Mouse (Mus musculus) gastrocnemius, postnatal 10 days (tissue): ENCODE data around the gene Gm5767. TPM values are rescaled to one million over a fixed set of nuclear protein-coding genes. Genes with fewer than 3 reads are reported as not detected.

Experiments
- DNase-seq: peaks from one replicate; pipeline ENCODE4 v3.0.0; 2021; ENCODE audit warnings: mixed read lengths
- total RNA-seq, 2 experiments: library from RNA; stranded (reverse); gene quantifications; 2 replicates each; pipeline ENCODE4 v1.2.3; 2021

Gene Gm5767
- total RNA-seq, 2 experiments from 2014 or later: not detected

DNA sequence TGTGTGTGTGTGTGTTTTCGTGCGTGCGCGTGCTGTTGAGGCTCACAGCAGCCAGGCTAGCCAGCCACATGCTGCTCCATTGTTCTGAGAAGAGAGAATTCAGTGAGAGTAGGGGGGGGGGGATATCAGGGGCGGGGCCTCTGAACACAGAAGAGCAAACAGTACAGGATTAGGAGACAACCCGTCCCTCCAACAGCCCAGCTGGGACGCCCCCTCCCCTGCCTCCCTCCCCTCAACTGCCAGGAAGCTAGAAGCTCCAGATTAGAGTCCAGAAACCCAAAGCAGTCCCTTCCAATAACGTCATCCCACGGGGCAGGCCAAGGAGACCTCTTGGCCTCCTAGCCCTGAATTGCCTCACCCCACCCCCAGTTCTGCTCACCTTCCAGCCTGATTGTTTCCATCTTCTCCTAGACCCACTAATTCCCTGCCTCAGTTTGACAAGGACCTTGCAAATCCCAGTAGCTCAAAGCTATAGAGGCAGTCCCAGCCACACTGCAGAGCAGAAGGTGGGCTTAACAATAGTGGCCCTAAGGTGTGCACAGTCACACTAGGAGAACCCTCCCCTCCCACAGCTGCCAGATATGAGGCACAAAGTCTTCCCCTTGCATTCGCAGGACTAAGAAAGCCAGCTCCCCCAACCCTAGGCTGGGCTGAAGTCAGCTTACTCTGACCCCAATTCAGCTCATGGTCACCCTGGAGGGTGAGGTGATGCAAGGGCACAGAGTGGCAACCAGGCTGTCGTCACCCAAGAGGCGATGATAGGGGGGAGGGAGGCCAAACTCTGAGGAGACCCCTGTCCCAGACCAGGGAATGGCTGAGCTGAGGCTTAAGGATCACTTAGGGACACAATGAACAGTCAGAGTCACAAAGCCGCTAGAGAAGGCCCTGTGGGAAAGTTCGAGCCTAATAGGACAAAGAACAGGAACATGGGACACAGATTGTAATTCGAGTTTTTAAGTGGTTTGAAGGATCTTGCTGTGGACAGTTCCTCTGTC lies 10.2 kb upstream of the Gm5767 start:
- no peak for DNase-seq

DNA sequence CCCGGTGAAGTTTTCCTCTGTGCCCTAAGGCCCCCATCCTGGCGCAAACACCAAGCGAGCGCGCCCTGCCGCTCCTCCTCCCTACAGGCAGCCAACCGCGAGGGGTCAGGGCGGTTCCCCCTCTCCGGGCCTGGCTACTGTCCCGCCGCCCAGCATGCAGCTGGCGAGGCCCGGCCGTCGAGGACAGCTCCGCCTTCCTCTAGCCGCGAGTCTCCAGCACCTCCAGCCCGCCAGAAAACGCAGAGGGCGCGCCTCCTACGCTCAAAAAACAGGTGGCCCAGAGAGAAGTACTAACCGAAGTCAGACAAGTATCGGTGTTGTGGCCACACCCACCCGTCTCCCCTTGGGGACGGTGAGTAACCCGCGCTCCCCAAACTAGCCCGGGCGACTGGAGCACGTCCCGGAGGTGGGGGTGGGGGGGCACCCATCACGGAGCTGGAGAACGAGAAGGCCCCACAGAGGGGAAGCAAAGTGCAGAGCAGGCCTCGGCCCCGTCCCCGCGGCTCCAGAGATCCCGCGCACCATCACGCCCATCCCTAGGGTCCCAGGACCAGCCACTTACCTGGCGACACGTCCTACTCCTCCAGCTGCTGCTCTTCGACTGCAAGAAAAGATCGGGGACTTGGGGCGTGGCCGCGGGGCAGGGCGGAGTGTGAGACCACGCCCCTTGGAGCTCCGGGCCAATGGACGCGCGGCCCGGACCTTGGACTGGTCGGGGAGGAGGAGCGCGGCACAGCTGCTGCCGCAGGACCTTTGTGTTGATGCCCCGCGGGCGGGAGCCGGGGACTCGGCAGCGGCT lies 8.8 kb upstream of the Gm5767 start, which contains the start of gene Carhsp1:
TSS of gene Carhsp1 (minus strand) at position 605 of the 799 bp plus-strand sequence.
- DNase-seq: peak; percentile 95

DNA sequence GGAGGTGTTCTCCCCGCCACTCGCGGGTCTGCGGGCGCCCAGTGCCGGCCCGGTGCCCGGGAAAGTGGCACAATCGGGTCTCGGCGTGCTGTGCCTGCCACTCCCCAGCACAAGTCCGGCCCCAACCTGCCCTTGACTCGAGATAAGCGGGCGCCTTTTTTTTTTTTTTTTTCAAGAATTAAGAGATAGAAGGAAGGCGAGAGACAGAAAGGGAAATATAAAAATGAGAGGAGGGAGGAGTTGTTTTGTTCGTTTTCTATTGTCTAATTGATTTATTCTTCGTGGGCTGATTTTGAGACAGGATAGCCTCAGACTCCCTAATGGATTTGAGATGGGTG lies 8.3 kb upstream of the Gm5767 start:
- DNase-seq: no peak

DNA sequence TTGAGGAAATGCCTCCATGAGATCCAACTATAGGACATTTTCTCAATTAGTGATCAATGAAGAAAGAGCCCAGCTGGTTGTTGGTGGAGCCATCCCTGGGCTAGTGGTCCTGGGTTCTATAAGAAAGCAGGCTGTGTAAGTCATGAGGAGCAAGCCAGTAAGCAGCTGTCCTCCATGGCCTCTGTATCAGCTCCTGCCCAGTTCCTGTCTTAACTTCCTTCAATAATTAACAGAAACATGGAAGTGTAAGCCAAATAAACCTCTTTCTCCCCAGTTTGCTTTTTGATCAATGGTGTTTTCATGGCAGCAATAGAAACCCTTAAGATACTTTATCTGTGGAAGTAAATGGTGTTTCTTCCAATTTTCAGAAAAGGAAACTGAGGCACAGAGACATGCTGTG lies 7.8 kb upstream of the Gm5767 start:
- no peak for DNase-seq

DNA sequence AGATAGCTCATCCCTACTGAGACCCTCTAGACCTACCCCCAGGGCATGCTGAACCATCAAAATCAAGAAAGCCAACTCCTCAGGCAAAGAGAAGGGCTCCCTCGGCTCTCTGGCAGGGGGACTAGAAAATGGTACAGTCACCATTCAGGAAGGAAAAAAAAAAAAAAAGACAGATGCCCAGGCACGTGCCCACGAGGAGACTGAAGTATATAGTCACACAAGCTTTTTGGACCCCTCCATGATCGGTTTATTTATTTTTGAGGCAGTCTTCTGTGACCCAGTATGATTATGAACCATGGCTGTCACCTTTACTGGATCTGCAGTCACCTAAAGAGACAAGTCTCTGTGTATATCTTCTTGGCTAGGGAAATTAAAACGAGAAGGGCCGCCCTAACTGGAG lies 7.2 kb upstream of the Gm5767 start:
- DNase-seq: no peak

DNA sequence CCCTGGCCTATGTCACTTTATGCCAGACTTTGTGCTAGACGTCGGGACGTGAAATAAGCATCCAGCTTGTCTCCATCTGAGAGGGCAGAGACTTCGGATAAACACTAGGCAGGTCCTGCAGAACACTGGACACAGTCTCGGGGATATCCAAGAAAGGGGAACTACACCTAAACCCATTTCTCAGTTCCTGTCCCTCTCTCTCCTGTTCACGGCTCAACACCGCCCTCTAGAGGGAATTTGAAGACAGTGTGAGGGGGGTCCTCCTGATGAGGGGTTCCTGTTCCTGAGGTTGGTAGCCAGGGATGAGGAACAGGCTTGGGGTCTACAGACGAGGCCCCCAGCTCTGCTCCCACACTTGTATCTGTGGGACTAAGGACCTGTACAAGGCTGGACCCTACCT lies 6.4 kb upstream of the Gm5767 start:
- peak; percentile 46 for DNase-seq

DNA sequence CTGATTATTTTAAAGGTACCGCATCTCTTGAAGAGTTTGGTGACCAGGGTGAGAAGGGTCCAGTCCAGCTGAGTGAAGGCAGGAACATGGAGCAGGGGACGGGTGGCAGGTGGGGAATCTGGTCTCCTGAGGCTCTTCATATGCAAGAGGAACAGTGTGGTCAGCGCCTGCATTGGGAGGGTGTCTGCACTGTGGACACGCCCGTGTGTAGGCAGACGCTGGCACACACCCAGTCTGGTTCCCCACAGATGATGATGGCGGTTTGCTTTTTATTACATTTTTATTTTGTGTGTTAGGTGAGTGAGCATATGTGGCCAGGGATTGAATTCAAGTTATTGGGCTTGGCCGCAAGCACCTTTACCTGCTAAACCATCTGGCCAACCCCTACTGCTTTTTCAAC lies 5.0 kb upstream of the Gm5767 start:
- no peak for DNase-seq

DNA sequence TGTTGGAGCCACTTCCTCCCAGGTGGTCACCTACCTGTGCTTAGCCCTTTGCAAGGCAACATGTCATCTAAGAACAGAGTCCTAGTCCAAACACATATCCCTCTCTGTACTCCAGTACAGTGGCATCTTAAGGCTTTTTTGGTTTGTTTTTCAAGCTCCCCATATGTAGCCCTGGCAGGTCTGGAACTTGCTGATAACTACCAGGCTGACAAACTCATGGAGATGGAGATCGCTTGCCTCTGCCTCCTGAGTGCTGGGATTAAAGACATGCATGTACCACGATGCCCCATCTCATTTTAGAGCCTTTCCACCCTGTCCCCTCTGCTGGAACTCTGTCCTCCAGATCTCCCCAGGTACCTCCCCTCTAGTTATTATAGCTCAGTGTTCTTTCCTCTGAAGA lies 4.3 kb upstream of the Gm5767 start:
- no peak for DNase-seq

DNA sequence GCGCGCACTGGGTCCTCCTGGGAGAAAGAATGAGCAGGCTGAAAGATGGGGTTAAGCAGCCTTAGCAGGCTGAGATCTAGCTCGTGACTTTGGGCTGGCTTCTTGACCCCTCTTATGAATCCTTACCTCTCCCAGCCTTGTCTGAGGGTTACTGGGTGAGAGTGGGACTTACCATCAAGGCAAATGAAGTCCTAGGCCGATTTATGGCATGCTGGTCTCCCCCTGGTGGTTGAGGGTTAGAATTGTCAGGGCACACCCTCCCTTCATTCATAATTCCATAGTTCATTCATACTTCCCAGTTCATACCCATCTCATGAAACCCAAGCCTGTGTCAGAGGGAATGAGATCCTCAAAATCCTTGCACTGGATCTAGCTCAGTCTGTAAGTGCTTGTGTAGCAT lies 3.8 kb upstream of the Gm5767 start:
- DNase-seq: peak; percentile 48

DNA sequence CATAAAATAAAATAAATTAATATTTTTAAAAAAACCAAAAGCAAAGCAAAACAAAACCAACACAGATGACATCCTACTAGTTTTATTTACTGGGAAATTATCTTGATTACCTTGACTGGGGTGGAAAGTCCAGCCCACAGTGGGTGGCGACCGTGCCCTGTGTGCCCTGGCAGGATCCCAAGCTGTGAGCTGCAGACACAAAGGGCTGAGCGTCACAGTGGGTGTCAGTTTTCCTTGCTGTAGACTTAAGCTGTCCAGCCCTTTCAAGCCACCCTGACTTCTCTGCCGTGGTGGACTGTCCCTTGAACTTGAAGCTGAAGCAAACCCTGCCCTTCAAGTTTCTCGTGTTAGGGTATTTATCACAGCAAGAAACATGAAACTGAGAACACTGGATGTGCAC lies 2.5 kb upstream of the Gm5767 start:
- no peak for DNase-seq

DNA sequence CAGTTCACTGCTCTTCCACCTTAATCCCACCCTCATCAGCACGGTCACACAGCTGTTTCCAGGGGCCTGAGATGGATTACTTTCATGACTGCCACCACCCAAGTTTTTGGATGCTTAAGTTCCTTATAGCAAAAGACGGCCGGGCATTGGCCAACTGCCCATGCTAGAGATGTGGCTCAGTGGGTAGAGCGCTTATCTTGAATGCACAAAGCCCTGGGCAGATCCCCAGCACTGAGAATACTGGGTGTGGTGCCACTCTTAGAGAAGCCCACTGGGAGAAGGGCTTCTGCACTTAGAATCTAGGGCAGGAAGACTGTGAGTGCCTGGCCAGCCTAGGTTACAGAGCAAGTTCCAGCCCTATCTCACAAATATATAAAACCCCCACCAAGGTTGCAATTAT lies 1.9 kb upstream of the Gm5767 start:
- DNase-seq: no peak

DNA sequence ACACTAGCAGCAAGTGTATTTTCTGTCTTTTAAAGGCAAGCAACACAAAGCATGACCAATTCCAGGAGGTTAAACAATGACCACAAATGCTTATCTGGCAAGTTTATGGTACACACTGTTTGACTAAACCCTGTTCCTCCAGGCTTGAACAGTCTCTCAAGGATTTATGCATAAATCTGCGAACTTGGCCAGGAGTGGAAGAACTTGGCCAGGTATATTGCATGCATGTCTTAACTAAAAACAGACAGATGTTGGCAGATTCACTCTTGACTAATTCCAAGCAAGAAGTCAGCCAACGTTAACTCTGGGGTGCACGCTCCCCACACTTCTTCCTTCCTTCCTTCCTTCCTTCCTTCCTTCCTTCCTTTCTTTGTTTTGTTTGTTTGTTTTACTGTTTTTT lies 790 bp upstream of the Gm5767 start:
- no peak for DNase-seq

DNA sequence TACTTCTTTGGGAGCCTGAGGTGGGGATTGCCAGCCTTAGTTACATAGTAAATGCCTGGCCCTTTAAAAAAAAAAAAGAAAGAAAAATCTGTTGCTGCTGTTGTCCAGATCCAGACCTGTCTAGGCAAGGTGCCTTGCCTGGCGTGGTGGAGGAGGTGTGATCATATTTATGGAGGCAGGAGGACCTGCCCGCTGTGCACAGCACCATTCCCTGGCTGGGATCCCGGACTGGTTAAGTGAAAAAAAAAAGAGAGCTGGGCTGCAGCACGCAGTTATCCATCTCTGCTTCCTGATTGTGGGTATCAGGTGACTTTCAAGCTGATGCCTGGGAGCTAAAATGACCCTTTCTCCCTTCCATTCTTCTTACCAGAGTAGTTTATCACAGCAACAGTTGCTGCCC lies 4.5 kb downstream of the Gm5767 start:
- no peak for DNase-seq

DNA sequence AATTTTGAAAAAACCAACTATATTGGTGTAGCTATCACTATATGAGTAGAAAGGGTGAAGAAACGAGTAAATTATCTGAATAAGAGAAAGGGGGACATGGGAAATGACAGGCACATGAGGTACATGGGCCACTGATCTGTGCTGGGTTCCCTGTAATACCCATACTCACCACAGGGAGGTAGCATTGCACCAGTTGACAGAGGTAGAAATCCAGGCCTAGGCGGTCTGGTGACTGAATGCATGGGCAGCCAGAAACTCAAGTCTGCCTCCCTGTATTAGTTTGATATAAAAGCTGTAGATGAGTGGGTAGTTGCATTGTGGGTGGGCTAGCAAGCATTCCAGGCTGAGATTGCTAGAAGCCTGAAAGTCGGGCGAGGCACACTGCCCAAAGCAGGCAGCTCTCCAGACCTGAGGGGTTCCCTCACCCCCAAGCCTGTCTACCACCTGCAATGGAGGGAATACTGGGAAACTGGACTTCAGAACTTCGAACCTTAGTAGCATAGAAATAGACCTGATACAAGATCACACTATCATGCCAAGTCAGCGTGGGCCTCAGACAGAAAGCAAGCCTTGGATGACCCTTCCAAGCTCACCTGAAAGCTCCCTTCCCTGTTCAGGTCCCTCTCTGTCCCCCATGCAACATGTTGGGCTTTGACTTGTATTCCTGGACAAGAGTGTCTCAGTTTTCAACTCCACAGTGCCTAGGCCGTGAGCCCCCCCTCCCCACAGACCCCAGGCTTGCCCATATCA lies 5.7 kb downstream of the Gm5767 start:
- DNase-seq: peak; percentile 73

DNA sequence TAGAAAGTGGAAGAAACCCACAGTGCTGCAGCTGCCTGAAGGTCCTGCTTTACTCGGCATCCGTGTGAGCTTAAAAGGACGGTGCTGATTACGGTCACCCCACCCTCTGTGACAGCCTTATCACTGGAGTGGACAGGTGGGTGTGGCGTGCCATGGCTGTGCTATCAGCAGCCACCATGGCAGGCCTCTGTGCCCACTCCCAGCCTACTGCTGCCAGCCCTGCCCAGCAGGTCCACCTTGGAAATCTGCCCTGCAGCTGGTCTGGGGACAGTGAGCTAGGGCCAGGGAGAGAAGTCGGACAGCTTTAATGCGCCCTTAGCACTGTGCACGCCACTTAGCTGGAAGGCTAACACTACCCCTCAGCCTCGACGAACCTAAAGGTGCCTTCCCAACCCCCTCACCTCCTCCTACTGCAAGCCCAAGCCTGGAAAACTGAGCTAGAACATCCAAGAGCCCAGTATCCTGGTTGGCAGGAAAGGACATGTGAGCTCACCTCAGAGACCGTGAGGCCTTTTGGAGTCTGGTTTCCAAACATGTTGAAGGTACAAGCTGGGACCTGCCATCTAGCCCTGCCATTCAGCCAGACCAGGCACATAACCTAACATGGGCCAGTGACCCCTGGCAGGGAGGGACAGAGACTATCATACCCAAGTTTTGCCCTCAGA lies 6.4 kb downstream of the Gm5767 start:
- DNase-seq: no peak

DNA sequence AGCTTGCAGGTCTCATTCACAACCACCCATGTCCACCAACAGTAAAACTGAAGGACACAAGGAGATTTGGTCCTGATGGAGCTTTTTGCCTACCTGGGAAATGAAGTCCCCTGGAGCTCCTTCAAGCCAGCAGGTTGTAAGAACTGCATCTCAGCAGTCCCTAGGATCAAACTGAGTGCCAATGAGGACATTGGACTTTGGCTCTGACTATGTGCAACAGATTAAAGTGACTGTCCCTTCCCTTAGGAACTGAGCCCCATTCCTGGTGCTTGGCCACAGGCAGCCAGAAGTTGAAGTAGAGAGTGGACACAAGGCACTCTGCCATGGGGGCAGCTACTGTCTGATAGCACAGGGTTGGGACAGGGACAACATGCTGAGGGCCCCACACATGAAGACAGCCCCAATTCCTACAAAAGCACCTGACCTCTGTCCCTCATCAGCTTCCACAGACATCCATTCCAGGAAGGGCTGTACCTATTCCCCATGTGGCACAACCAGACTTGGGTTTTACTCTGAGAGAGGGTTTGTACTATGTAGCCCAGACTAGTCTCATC lies 7.1 kb downstream of the Gm5767 start:
- DNase-seq: no peak

DNA sequence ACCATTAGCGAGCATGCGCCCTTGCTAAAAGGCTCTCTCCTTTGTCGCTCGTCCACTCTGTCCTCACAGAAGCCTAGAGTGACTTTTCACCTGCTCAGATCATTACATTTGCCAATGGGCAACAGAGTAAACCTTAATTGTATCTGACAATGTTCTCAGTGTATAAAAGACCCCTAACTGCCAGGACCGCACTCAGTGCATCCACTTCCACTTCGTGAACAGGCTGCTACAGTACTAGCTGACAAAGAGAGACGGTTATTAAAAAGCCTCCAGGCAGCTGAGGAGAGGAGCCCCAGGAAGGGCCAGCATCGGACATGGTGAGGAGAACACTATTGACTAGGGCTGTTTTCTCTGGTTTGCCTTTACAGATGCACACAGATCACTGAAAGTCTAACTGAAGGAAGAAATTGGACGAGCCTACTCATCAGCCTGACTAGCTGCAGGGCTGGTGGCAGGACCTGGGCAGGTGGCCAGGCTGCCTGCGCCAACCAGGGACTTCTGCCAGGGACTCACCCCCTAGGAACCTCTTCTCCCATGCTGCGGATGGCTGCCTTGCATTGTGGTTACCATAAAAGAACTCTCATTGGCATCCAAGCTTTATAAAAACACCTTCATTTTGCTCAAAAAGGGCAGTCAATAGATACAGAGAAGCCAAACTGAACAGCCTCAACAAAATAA lies 9.5 kb downstream of the Gm5767 start:
- DNase-seq: peak; percentile 47

DNA sequence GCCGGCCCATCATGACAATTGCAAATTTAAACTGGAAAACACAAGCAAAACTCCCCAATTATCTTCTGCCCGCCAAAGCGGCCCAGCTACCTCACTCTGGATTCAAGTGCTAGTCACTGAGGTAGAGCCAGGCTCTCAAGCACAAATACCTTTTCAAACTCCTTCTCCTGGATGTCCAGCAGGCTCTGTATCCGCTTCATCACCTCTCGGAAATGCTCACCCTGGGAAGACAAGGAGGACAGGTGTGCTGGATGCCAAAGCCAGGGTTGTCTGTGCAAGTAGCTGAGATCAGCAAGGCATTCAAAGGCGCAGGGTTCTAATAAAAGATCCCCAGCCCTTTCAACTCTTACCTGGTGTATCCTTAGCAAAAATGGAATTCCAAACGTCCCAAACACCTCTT lies 10.6 kb downstream of the Gm5767 start:
- no peak for DNase-seq

DNA sequence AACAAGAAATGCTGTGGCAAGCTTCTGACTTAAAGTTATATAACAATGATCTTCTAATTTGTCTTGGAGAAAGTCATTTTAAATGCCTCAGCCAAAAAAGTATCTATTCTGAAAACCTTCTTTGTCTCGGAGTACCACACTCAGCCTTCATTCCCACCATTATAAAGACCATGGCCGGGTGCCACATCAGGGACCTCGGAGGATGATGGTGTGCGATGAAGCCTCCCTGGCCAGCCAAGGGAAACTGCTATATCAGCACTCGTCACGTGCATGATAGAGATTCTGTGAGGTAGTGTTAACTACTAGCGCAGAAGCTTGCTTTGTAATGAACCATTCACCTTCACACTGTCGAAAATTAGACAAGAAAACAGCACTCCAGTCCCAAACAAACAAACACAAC lies 19.0 kb downstream of the Gm5767 start:
- DNase-seq: no peak

DNA sequence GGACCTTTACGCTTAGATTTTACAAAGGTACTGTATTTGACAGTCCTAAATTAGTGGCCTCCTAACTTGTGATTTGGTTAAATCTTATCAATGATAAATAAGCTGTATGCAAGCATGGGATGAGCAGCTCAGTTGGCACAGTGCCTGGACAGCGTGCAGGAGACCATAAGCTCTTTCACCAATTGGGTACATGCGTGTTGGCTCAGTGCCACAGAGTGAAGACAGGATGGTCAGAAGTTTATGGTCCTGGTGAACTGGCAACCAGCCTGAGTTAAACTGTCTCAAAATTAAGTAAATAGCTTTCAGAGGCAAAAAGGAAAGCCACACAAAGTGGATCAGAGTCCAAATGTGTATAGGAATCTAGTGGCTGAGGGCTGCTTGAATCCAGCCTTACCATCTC lies 20.0 kb downstream of the Gm5767 start:
- no peak for DNase-seq

DNA sequence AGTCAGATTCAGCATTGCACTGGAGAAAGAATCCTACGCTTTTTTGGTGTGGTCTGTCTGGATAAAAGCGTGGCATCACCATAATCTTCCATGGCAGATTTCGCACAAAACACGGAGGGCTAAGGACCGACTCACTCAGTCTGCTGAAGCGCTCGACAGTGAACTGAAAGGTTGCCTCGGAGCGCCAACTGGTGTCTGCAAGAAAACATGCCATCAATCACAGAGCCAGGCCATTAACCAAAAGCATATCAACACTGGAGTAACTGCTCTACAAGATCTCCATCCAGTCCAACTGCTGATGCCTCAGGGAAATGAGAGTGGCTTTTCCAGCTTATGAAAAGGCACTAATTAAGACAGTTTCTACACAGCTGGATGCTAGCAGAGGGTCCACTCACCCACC lies 31.4 kb downstream of the Gm5767 start:
- DNase-seq: no peak
